Mouse (Mus musculus) midbrain, embryonic 13.5 days (tissue): ENCODE results near the gene Vpreb3. TPM values are rescaled to one million over a fixed set of nuclear protein-coding genes. Genes with fewer than 3 reads are reported as not detected.
A peak's percentile ranks its signal among the peaks of the same experiment; 100 is the strongest.

Experiments used
- ATAC-seq: fragments of 200-750 bp; cut with Nextera tagmentation; 2 replicates; pipeline ENCODE4 v1.8.0; 2017; ENCODE audit warnings: mild to moderate bottlenecking, moderate TSS enrichment, moderate library complexity
- H3K27ac ChIP-seq: fragments of 300-500 bp; sonication (generic); 2 replicates; pipeline ENCODE4 v1.5.1; 2015; ENCODE audit warnings: inconsistent platforms, mild to moderate bottlenecking, moderate library complexity
- H3K27me3 ChIP-seq: fragments of 300-500 bp; sonication (generic); 2 replicates; pipeline ENCODE4 v1.6.1; 2015; ENCODE audit warnings: mild to moderate bottlenecking, inconsistent platforms
- H3K36me3 ChIP-seq: fragments of 300-500 bp; sonication (generic); 2 replicates; pipeline ENCODE4 v1.6.1; 2015; ENCODE audit warnings: mild to moderate bottlenecking, inconsistent platforms
- H3K4me1 ChIP-seq: fragments of 300-500 bp; sonication (generic); replicated peaks from 2 replicates; pipeline ENCODE4 v1.6.1; 2015; ENCODE audit warnings: inconsistent platforms
- H3K4me2 ChIP-seq: fragments of 300-500 bp; sonication (generic); replicated peaks from 2 replicates; pipeline ENCODE4 v1.6.1; 2015; ENCODE audit warnings: moderate library complexity, mild to moderate bottlenecking, inconsistent platforms
- H3K4me3 ChIP-seq: fragments of 300-500 bp; sonication (generic); replicated peaks from 2 replicates; pipeline ENCODE4 v1.5.1; 2015; ENCODE audit warnings: mild to moderate bottlenecking, inconsistent platforms
- H3K9ac ChIP-seq: fragments of 300-500 bp; sonication (generic); replicated peaks from 2 replicates; pipeline ENCODE4 v1.6.1; 2015; ENCODE audit warnings: mild to moderate bottlenecking, inconsistent platforms
- H3K9me3 ChIP-seq: fragments of 300-500 bp; sonication (generic); 2 replicates; pipeline ENCODE4 v1.6.1; 2016; ENCODE audit warnings: mild to moderate bottlenecking, inconsistent platforms
- WGBS: fragments of 180-500 bp; shearing (Covaris S2); methylation state at CpG from one replicate; pipeline ENCODE4 v1.1.7; 2015; 5-methylcytosine and 5-hydroxymethylcytosine counted together
- polyA plus RNA-seq: library from polyadenylated mRNA; unstranded; fragments of >200 nt; fragmentation: Nextera tagmentation; extraction: Ambion mirVana; gene quantifications from 2 replicates; pipeline ENCODE4 v1.2.1, GENCODE M21; 2015

The Vpreb3 gene
- polyA plus RNA-seq, result 0.58 and 0.73 TPM in 2 replicates

- 84% methylated on average over 15 of the region's 15 CpGs for WGBS
Measured at GRCm38 (mm10) chr10:75942736-75943477, at the start of gene Vpreb3. Gene Vpreb3 (plus strand): TSS chr10:75943057.

DNA sequence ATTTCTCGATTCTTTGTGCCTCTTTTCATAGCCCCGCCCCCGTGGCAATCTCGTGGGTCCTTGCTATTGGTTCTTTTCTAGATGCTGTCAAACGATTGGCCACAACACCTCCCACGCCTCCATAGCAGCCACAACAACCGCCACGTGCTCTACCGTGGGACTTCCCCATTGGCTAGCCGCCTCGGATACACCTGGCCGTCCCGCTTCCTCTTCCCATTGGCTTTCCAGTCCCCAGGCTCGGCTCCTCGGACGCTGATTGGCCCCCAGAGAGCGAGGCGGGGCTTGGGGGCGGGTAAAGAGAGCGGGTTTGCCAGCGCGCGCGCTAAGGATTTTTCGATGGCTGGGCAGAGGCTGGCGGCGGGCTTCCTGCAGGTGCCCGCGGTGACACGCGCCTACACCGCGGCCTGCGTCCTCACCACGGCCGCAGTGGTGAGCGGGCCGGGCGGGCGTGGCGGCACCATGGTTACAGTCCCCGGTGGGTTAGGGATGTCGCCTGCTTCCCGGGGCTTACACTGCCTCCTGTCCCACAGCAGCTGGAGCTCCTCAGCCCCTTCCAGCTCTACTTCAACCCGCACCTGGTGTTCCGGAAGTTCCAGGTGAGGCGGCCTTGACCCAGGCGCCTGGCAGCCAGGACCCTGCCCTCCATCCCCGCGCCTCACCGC, 49.6 kb upstream of the Vpreb3 start, which contains the start of gene Derl3:
Gene Derl3, plus strand, starts transcription at position 325 of the 662 bp plus-strand sequence.
- H3K4me1 ChIP-seq, result peaks cover 13% of the 10 kb centered on the region
- no peaks in the 10 kb centered on the region for H3K9me3 ChIP-seq
- peaks cover 39% of the 10 kb centered on the region for H3K36me3 ChIP-seq
- ATAC-seq, result peak; percentile 100
- peak within 1 kb of the TSS; percentile 88 for H3K4me2 ChIP-seq
- peak within 1 kb of the TSS; percentile 59 for H3K27ac ChIP-seq
- WGBS, result 1% methylated on average over 51 of the region's 51 CpGs
- H3K9ac ChIP-seq, result peak within 1 kb of the TSS; percentile 65
- no peaks in the 10 kb centered on the region for H3K27me3 ChIP-seq
- peak within 1 kb of the TSS; percentile 46 for H3K4me3 ChIP-seq

More at GRCm38 (mm10) chr10:75942736-75943477, at the start of gene Vpreb3:
- H3K9ac ChIP-seq, result no peak within 1 kb of the TSS
- 0 out of 2 replicates have a peak within 1 kb of the TSS, but pooled peaks have one; percentile 14 for H3K27ac ChIP-seq
- H3K9me3 ChIP-seq, result no peaks in the 10 kb centered on the region
- peaks cover 9% of the 10 kb centered on the region for H3K4me1 ChIP-seq
- peaks cover 4% of the 10 kb centered on the region; the same call in 1 of the 2 replicates for H3K27me3 ChIP-seq
- ATAC-seq, result no peak
- H3K4me2 ChIP-seq, result no peak within 1 kb of the TSS
- no peak within 1 kb of the TSS for H3K4me3 ChIP-seq
- H3K36me3 ChIP-seq, result no peaks in the 10 kb centered on the region

- no peak overlapping the region for H3K4me3 ChIP-seq
- H3K9ac ChIP-seq, result no peak overlapping the region
- no peak overlapping the region for H3K4me2 ChIP-seq
- H3K27ac ChIP-seq, result no peak overlapping the region
- no peaks in the 10 kb centered on the region for H3K9me3 ChIP-seq
- no peak for ATAC-seq
- no peaks in the 10 kb centered on the region for H3K27me3 ChIP-seq
- WGBS, result 85% methylated on average over 6 of the region's 6 CpGs
- H3K4me1 ChIP-seq, result peaks cover 13% of the 10 kb centered on the region
- H3K36me3 ChIP-seq, result peaks cover 52% of the 10 kb centered on the region
Measured at GRCm38 (mm10) chr10:75894601-75895000, 48.3 kb upstream of the Vpreb3 start.

- Histone ChIP-seq H3K9ac (no peak overlapping the region), H3K9me3 (no peaks in the 10 kb centered on the region), H3K4me1 (peaks cover 13% of the 10 kb centered on the region), H3K36me3 (peaks cover 62% of the 10 kb centered on the region), H3K4me3 (no peak overlapping the region), H3K27ac (no peak overlapping the region), H3K4me2 (no peak overlapping the region), H3K27me3 (no peaks in the 10 kb centered on the region)
- no peak for ATAC-seq
- 96% methylated on average over 5 of the region's 5 CpGs for WGBS
Measured at GRCm38 (mm10) chr10:75895730-75896129, 47.1 kb upstream of the Vpreb3 start.

GRCm38 (mm10) chr10:75896208-75896607, 46.6 kb upstream of the Vpreb3 start:
- H3K4me3 ChIP-seq, result no peak overlapping the region
- no peaks in the 10 kb centered on the region for H3K27me3 ChIP-seq
- H3K4me1 ChIP-seq, result peaks cover 13% of the 10 kb centered on the region
- no peak overlapping the region for H3K27ac ChIP-seq
- WGBS, result 94% methylated on average over 1 of the region's 1 CpGs
- H3K9me3 ChIP-seq, result no peaks in the 10 kb centered on the region
- no peak overlapping the region for H3K4me2 ChIP-seq
- no peak for ATAC-seq
- peaks cover 67% of the 10 kb centered on the region for H3K36me3 ChIP-seq
- H3K9ac ChIP-seq, result no peak overlapping the region

DNA sequence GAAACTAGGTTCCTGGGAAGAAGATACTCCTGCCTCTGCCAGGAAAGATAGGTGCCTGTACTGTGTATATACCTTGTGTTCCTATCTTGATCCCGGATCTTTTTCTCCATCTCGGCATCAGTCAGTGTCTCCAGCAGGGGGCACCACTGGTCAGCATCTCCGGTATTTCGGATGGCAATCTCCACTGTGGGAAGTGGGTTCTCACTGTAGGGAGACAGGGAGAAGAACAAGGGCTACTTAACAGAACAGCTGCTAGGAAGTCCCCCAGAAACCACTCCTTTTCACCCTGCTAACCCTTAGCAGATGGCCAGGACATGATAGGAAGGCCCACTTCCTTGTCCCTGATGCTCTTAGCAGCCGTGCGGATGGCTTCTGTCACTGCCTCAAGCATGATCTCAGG, 45.5 kb upstream of the Vpreb3 start:
- Histone ChIP-seq H3K4me2 (no peak overlapping the region), H3K4me1 (peaks cover 13% of the 10 kb centered on the region), H3K9me3 (no peaks in the 10 kb centered on the region), H3K9ac (no peak overlapping the region), H3K27me3 (no peaks in the 10 kb centered on the region), H3K36me3 (peaks cover 78% of the 10 kb centered on the region), H3K4me3 (no peak overlapping the region), H3K27ac (no peak overlapping the region)
- 33% methylated on average over 6 of the region's 6 CpGs for WGBS
- no peak for ATAC-seq

DNA sequence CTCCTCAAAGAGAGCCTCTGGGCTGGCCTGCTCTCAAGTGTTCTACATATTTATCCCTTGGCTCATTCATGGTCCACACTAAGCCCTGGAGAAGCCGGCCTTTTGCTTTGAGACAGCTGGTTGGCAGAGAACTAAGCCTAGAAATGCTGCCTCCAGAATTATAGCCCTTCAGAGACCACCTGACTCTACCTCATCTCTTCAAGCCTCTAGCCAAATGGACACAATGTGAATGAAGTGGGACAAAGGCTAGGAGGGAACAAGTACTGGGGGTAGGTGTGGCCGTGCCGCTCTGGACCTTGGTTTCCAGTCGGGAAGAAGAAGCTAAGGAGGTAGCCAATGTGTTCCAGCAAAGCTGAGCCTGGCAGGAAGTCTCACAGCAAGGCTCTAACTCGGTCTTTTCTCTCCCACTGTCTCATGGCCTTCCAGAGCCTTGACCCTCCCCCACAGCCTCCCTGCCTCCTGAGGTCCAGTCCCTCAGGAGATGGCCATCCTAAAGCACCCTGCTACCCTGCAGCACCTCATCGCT, 44.8 kb upstream of the Vpreb3 start:
- 79% methylated on average over 6 of the region's 6 CpGs for WGBS
- no peaks in the 10 kb centered on the region for H3K9me3 ChIP-seq
- no peak overlapping the region for H3K4me3 ChIP-seq
- H3K4me1 ChIP-seq, result peaks cover 9% of the 10 kb centered on the region
- peaks cover 85% of the 10 kb centered on the region for H3K36me3 ChIP-seq
- no peak for ATAC-seq
- H3K4me2 ChIP-seq, result no peak overlapping the region
- no peaks in the 10 kb centered on the region for H3K27me3 ChIP-seq
- H3K27ac ChIP-seq, result no peak overlapping the region
- no peak overlapping the region for H3K9ac ChIP-seq

GRCm38 (mm10) chr10:75898846-75899245, 44.0 kb upstream of the Vpreb3 start:
- H3K9me3 ChIP-seq, result no peaks in the 10 kb centered on the region
- H3K4me3 ChIP-seq, result no peak overlapping the region
- H3K27me3 ChIP-seq, result no peaks in the 10 kb centered on the region
- peaks cover 90% of the 10 kb centered on the region for H3K36me3 ChIP-seq
- WGBS, result 78% methylated on average over 3 of the region's 3 CpGs
- no peak overlapping the region for H3K9ac ChIP-seq
- no peak for ATAC-seq
- peaks cover 3% of the 10 kb centered on the region; the same call in 1 of the 2 replicates for H3K4me1 ChIP-seq
- no peak overlapping the region for H3K27ac ChIP-seq
- no peak overlapping the region for H3K4me2 ChIP-seq

GRCm38 (mm10) chr10:75904391-75904790, 38.5 kb upstream of the Vpreb3 start:
- H3K9me3 ChIP-seq, result no peaks in the 10 kb centered on the region
- H3K9ac ChIP-seq, result no peak overlapping the region
- ATAC-seq, result no peak
- WGBS, result 89% methylated on average over 5 of the region's 5 CpGs
- H3K4me3 ChIP-seq, result no peak overlapping the region
- H3K4me1 ChIP-seq, result no peaks in the 10 kb centered on the region
- H3K27ac ChIP-seq, result no peak overlapping the region
- H3K4me2 ChIP-seq, result no peak overlapping the region
- no peaks in the 10 kb centered on the region for H3K27me3 ChIP-seq
- H3K36me3 ChIP-seq, result peaks cover 95% of the 10 kb centered on the region

DNA sequence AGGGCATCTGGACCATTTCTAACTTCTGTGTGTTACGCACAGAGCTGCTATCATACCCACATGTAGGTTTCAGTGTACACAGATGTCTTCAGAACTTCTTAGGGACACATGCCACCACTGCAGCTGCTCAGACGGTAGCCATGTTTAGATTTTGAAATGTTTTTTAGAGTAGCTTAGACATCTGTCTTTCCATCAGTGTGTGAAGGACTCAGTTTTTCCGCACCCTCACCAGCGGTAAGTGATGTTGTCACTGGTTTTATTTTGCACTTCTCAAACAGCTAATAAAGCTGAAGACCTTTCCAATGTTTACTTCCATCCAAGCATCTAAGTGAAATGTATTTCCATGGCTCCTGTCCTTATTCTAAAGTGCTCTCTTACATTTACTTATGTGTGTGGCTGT, 36.0 kb upstream of the Vpreb3 start:
- no peaks in the 10 kb centered on the region for H3K4me1 ChIP-seq
- H3K9me3 ChIP-seq, result no peaks in the 10 kb centered on the region
- 96% methylated on average over 4 of the region's 4 CpGs for WGBS
- H3K9ac ChIP-seq, result no peak overlapping the region
- no peak overlapping the region for H3K27ac ChIP-seq
- no peaks in the 10 kb centered on the region for H3K27me3 ChIP-seq
- H3K36me3 ChIP-seq, result peaks cover 97% of the 10 kb centered on the region
- H3K4me2 ChIP-seq, result no peak overlapping the region
- ATAC-seq, result no peak
- H3K4me3 ChIP-seq, result no peak overlapping the region

DNA sequence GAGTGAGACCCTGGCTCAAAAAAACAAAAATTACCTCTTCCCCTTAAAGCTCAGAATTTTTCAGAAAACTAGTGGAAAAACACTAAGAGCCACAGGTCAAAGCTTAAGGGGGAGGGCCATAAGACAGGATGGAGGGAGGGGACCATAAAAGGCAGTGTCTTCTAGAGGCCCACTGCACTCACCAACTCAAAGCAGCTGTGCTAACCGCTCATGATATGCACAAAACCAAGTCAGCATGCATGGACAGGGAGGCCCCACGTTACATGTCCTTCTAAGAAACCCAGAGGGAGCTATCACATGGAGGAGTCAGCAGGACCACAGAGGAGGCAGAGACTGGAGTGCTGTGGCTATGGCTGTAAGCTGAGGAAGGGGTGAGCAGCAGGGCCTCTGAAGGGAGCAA, 32.2 kb upstream of the Vpreb3 start:
- no peak overlapping the region for H3K4me2 ChIP-seq
- H3K36me3 ChIP-seq, result peaks cover 90% of the 10 kb centered on the region
- no peaks in the 10 kb centered on the region for H3K27me3 ChIP-seq
- no peaks in the 10 kb centered on the region for H3K9me3 ChIP-seq
- no peak overlapping the region for H3K27ac ChIP-seq
- no peak overlapping the region for H3K4me3 ChIP-seq
- 93% methylated on average over 2 of the region's 2 CpGs for WGBS
- ATAC-seq, result no peak
- no peak overlapping the region for H3K9ac ChIP-seq
- no peaks in the 10 kb centered on the region for H3K4me1 ChIP-seq

DNA sequence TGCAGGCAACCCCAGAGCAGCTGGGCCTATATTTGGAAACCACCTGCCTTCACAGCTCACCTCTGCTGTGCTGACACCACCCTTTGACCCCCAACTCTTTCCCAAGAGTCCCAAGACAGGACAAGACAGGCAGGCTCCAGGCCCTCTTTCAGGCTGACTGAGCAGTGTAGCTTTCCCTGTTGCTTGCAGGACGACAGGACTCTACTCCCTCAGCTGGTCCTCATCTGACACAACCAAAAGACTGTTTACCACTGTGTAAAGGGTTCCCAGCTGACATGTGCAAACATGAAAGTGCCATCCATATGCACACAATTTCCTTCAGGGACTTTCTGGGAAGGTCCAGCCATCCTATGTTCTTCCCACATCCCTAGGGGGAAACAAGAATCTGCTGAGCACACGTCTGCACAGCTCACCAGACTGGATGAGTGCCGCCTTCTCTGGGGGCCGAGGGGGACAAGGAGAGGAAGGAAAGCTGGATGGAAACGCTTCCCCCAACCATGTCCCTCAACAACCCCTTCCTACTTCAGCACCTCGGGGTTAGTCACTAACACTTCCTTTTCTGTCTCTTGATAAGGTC, 29.8 kb upstream of the Vpreb3 start:
- Histone ChIP-seq H3K4me1 (peaks cover 9% of the 10 kb centered on the region), H3K36me3 (peaks cover 82% of the 10 kb centered on the region), H3K27me3 (no peaks in the 10 kb centered on the region), H3K4me2 (no peak overlapping the region), H3K9ac (no peak overlapping the region), H3K27ac (no peak overlapping the region), H3K4me3 (no peak overlapping the region), H3K9me3 (no peaks in the 10 kb centered on the region)
- ATAC-seq, result 0 out of 2 replicates have a peak, but pooled peaks have one; percentile 34
- 75% methylated on average over 6 of the region's 6 CpGs for WGBS
